Comparison of ENCODE assay signal across 26 mouse cellular contexts in genomic region chr11:120962050-120962771, GRCm38 (mm10). TPM values are rescaled to one million over a fixed set of nuclear protein-coding genes. Genes with fewer than 3 reads are reported as not detected.
DNase-seq lines count a peak whose midpoint lies in the region; ATAC-seq and TF ChIP-seq lines count a peak whose summit lies in the region.
"Had no signal": no experiment of that assay in that cellular context is flagged by ENCODE, and none has a peak within 500 bp of the region (broad histone marks: within the 10 kb centered on the region; RNA-seq: fewer than 3 reads in every experiment).

No protein-coding gene starts in this region.

- TF ChIP-seq CTCF in layer of hippocampus, adult 2 months (conservative IDR thresholded peaks at IDR 0.05): no peak

- no peak overlapping the region for H3K9ac ChIP-seq in intestine, embryonic 14.5 days (ENCODE audit: low read length)
- H3K9ac ChIP-seq in intestine, embryonic 16.5 days (ENCODE audit: low read depth, low read length): no peak overlapping the region
- H3K9ac ChIP-seq in liver, embryonic 12.5 days: no peak overlapping the region
- H3K9ac ChIP-seq in liver, embryonic 15.5 days: no peak overlapping the region
- H3K9ac ChIP-seq: embryonic facial prominence, embryonic 12.5 days; embryonic facial prominence, embryonic 15.5 days; heart, embryonic 12.5 days; heart, embryonic 15.5 days; hindbrain, embryonic 13.5 days had no signal

- H3K4me1 ChIP-seq in intestine, embryonic 14.5 days (replicated peaks; ENCODE audit: control insufficient read depth, insufficient read depth, low read length): no peaks in the 10 kb centered on the region
- H3K4me1 ChIP-seq in intestine, embryonic 16.5 days (ENCODE audit: control insufficient read depth, insufficient read depth, low read length): peaks cover 8% of the 10 kb centered on the region; the same call in 1 of the 2 replicates
- peaks cover 39% of the 10 kb centered on the region for H3K4me1 ChIP-seq in liver, embryonic 12.5 days
- H3K4me1 ChIP-seq in liver, embryonic 15.5 days (replicated peaks): peaks cover 38% of the 10 kb centered on the region

- DNase-seq in intestine, embryonic 14.5 days (ENCODE audit: low spot score): no peak
- no peak for DNase-seq in liver
- no peak for DNase-seq in cerebellum, postnatal 36 days
- no peak for DNase-seq in layer of hippocampus, adult 2 months (ENCODE audit: low spot score in 2 of 2)
- DNase-seq: adrenal gland, postnatal 10 days; adrenal gland, postnatal 36 days; cerebellum, adult 18-20 months; cerebellum, adult 9-10 months; cerebellum, postnatal 14 days; gastrocnemius, postnatal 25 days; heart, adult 18-20 months; heart, postnatal 10 days; heart, postnatal 36 days had no signal

- peaks cover 90% of the 10 kb centered on the region for H3K36me3 ChIP-seq in intestine, embryonic 14.5 days (ENCODE audit: control insufficient read depth, insufficient read depth, low read length)
- peaks cover 33% of the 10 kb centered on the region for H3K36me3 ChIP-seq in intestine, embryonic 16.5 days (ENCODE audit: control insufficient read depth, insufficient read depth, low read length)
- peaks cover 100% of the 10 kb centered on the region for H3K36me3 ChIP-seq in liver, embryonic 12.5 days
- H3K36me3 ChIP-seq in liver, embryonic 15.5 days (replicated peaks): peaks cover 100% of the 10 kb centered on the region

- no peak overlapping the region for H3K27ac ChIP-seq in intestine, embryonic 14.5 days (ENCODE audit: low read depth)
- no peak overlapping the region for H3K27ac ChIP-seq in intestine, embryonic 16.5 days (ENCODE audit: low read length)
- H3K27ac ChIP-seq in liver, embryonic 12.5 days: peak overlapping the region; percentile 38
- peak overlapping the region; percentile 21; the same call in 1 of the 2 replicates for H3K27ac ChIP-seq in liver, embryonic 15.5 days (replicated peaks)
- no peak overlapping the region for H3K27ac ChIP-seq in layer of hippocampus, adult 2 months
- H3K27ac ChIP-seq: embryonic facial prominence, embryonic 12.5 days; embryonic facial prominence, embryonic 15.5 days; heart, embryonic 15.5 days; hindbrain, embryonic 10.5 days; hindbrain, embryonic 13.5 days had no signal

- H3K9me3 ChIP-seq in intestine, embryonic 14.5 days (ENCODE audit: control insufficient read depth, low read length): no peaks in the 10 kb centered on the region
- H3K9me3 ChIP-seq in intestine, embryonic 16.5 days (ENCODE audit: control insufficient read depth, low read length): no peaks in the 10 kb centered on the region
- H3K9me3 ChIP-seq in liver, embryonic 12.5 days (replicated peaks): no peaks in the 10 kb centered on the region
- no peaks in the 10 kb centered on the region for H3K9me3 ChIP-seq in liver, embryonic 15.5 days (replicated peaks)
- H3K9me3 ChIP-seq: embryonic facial prominence, embryonic 12.5 days; embryonic facial prominence, embryonic 15.5 days; heart, embryonic 12.5 days; heart, embryonic 15.5 days; hindbrain, embryonic 10.5 days; hindbrain, embryonic 13.5 days had no signal

- WGBS in intestine, embryonic 14.5 days: 93% methylated on average over 13 of the region's 13 CpGs
- 89% methylated on average over 13 of the region's 13 CpGs for WGBS in intestine, embryonic 16.5 days
- WGBS in liver, embryonic 12.5 days (ENCODE audit: insufficient replicate concordance): 76% methylated on average over 13 of the region's 13 CpGs
- 84% methylated on average over 13 of the region's 13 CpGs for WGBS in liver, embryonic 15.5 days (ENCODE audit: insufficient replicate concordance)

- H3K27me3 ChIP-seq in intestine, embryonic 14.5 days (replicated peaks; ENCODE audit: control insufficient read depth, insufficient read depth, low read length): no peaks in the 10 kb centered on the region
- H3K27me3 ChIP-seq in intestine, embryonic 16.5 days (replicated peaks; ENCODE audit: control insufficient read depth, insufficient read depth, low read length): no peaks in the 10 kb centered on the region
- no peaks in the 10 kb centered on the region for H3K27me3 ChIP-seq in liver, embryonic 12.5 days (replicated peaks)
- H3K27me3 ChIP-seq in liver, embryonic 15.5 days: no peaks in the 10 kb centered on the region
- H3K27me3 ChIP-seq: embryonic facial prominence, embryonic 12.5 days; embryonic facial prominence, embryonic 15.5 days; heart, embryonic 12.5 days; heart, embryonic 15.5 days; hindbrain, embryonic 13.5 days; Patski had no signal

- ATAC-seq in intestine, embryonic 14.5 days (replicated peaks; ENCODE audit: low FRiP score, low TSS enrichment, low read depth): 0 out of 2 replicates have a peak, but pooled peaks have one; percentile 18
- ATAC-seq in intestine, embryonic 16.5 days: no peak
- ATAC-seq in liver, embryonic 12.5 days: peak; percentile 16; the same call in 1 of the 2 replicates
- ATAC-seq in liver, embryonic 15.5 days (ENCODE audit: insufficient read depth): no peak
- ATAC-seq: CD4-positive, CD25-positive, alpha-beta regulatory T cell, adult 4 months; forebrain, embryonic 14.5 days; hindbrain, embryonic 16.5 days; Patski had no signal

- no peak overlapping the region for H3K4me3 ChIP-seq in intestine, embryonic 14.5 days (ENCODE audit: low read depth, low read length)
- no peak overlapping the region for H3K4me3 ChIP-seq in intestine, embryonic 16.5 days (ENCODE audit: low read length)
- H3K4me3 ChIP-seq in liver, embryonic 12.5 days: no peak overlapping the region
- H3K4me3 ChIP-seq in liver, embryonic 15.5 days (replicated peaks): no peak overlapping the region
- H3K4me3 ChIP-seq in layer of hippocampus, adult 2 months: no peak overlapping the region
- H3K4me3 ChIP-seq: embryonic facial prominence, embryonic 12.5 days; embryonic facial prominence, embryonic 15.5 days; heart, embryonic 12.5 days; heart, embryonic 15.5 days; hindbrain, embryonic 10.5 days; hindbrain, embryonic 13.5 days had no signal

- no peak overlapping the region for H3K4me2 ChIP-seq in intestine, embryonic 14.5 days (ENCODE audit: low read length)
- no peak overlapping the region for H3K4me2 ChIP-seq in intestine, embryonic 16.5 days (ENCODE audit: low read depth, low read length)
- H3K4me2 ChIP-seq in liver, embryonic 12.5 days: no peak overlapping the region
- no peak overlapping the region for H3K4me2 ChIP-seq in liver, embryonic 15.5 days
- H3K4me2 ChIP-seq: embryonic facial prominence, embryonic 12.5 days; embryonic facial prominence, embryonic 15.5 days; heart, embryonic 12.5 days; heart, embryonic 15.5 days; hindbrain, embryonic 13.5 days had no signal

RNA-seq across cellular contexts. Expression of gene Slc16a3, which starts 13.9 kb away (rescaled TPM):
- 62.9 and 64.0 TPM in 2 replicates for polyA plus RNA-seq in intestine, embryonic 14.5 days (2014; fragmentation: Nextera tagmentation; extraction: Ambion mirVana)
- 83.8 and 92.6 TPM in 2 replicates for polyA plus RNA-seq in intestine, embryonic 16.5 days (2015; fragmentation: Nextera tagmentation; extraction: Ambion mirVana)
- polyA plus RNA-seq in liver, embryonic 12.5 days (2016; fragmentation: Nextera tagmentation; extraction: Ambion mirVana): 166 and 170 TPM in 2 replicates
- 73.5 and 82.2 TPM in 2 replicates for polyA plus RNA-seq in liver, embryonic 15.5 days (2015; fragmentation: Nextera tagmentation; extraction: Ambion mirVana)
- total RNA-seq in layer of hippocampus, adult 2 months (2021): 1 to 10 TPM; 1.6 to 1.9 TPM

RNA-seq across cellular contexts. Expression of gene Csnk1d, which starts 28.9 kb away (rescaled TPM):
- polyA plus RNA-seq in intestine, embryonic 14.5 days (2014; fragmentation: Nextera tagmentation; extraction: Ambion mirVana): 68.7 and 70.2 TPM in 2 replicates
- polyA plus RNA-seq in intestine, embryonic 16.5 days (2015; fragmentation: Nextera tagmentation; extraction: Ambion mirVana): 93.9 and 97.7 TPM in 2 replicates
- polyA plus RNA-seq in liver, embryonic 12.5 days (2016; fragmentation: Nextera tagmentation; extraction: Ambion mirVana): 58.4 and 61.1 TPM in 2 replicates
- 36.1 and 38.5 TPM in 2 replicates for polyA plus RNA-seq in liver, embryonic 15.5 days (2015; fragmentation: Nextera tagmentation; extraction: Ambion mirVana)
- total RNA-seq in layer of hippocampus, adult 2 months (2021): 100 to 1,000 TPM; 133 to 136 TPM

RNA-seq across cellular contexts. Expression of gene Ccdc57, which starts 29.5 kb away (rescaled TPM):
- 5.9 and 7.0 TPM in 2 replicates for polyA plus RNA-seq in intestine, embryonic 14.5 days (2014; fragmentation: Nextera tagmentation; extraction: Ambion mirVana)
- polyA plus RNA-seq in intestine, embryonic 16.5 days (2015; fragmentation: Nextera tagmentation; extraction: Ambion mirVana): 3.6 and 4.3 TPM in 2 replicates
- 2.9 and 3.2 TPM in 2 replicates for polyA plus RNA-seq in liver, embryonic 12.5 days (2016; fragmentation: Nextera tagmentation; extraction: Ambion mirVana)
- polyA plus RNA-seq in liver, embryonic 15.5 days (2015; fragmentation: Nextera tagmentation; extraction: Ambion mirVana): 1.8 TPM in 2 replicates
- 1 to 10 TPM; 8.4 to 8.7 TPM for total RNA-seq in layer of hippocampus, adult 2 months (2021)

Comparison
In these comparisons a context has a peak if more than half of its experiments do, and no peak if none do; other contexts are left out.
1. ATAC-seq: peak in intestine, embryonic 14.5 days (single experiment) and liver, embryonic 12.5 days (single experiment); none in intestine, embryonic 16.5 days (single experiment) and liver, embryonic 15.5 days (single experiment).
2. H3K27ac ChIP-seq: peak in liver, embryonic 12.5 days (single experiment) and liver, embryonic 15.5 days (single experiment); none in intestine, embryonic 14.5 days (single experiment), intestine, embryonic 16.5 days (single experiment) and layer of hippocampus, adult 2 months (single experiment).